Mouse (Mus musculus): ENCODE results near the gene Fmn2. TPM values are rescaled to one million over a fixed set of nuclear protein-coding genes. Genes with fewer than 3 reads are reported as not detected.
A peak's percentile ranks its signal among the peaks of the same experiment; 100 is the strongest.

Fmn2 gene
- 0.40 and 0.72 TPM in 2 replicates for polyA plus RNA-seq (2011; ENCODE audit: insufficient read length, low read depth, missing spikeins)

- Histone ChIP-seq H3K4me1 (ENCODE audit: control insufficient read depth, insufficient read depth, low read length) (no peaks in the 10 kb centered on the region; the same call in 1 of the 2 replicates), H3K4me3 (ENCODE audit: insufficient read depth, low read length) (peak within 1 kb of the TSS; percentile 43), H3K27ac (ENCODE audit: insufficient read depth, low read length) (no peak within 1 kb of the TSS)
- TF ChIP-seq POLR2A (IDR thresholded peaks at IDR 0.05; ENCODE audit: low read depth, low read length) (peak; percentile 25; the same call in 1 of the 2 replicates), CTCF (IDR thresholded peaks at IDR 0.05; ENCODE audit: borderline replicate concordance, insufficient read depth, low read length) (no peak)
Measured at GRCm38 (mm10) chr1:174501661-174502030, at the start of gene Fmn2. TSS of gene Fmn2 (plus strand) at chr1:174501825.

- TF ChIP-seq POLR2A (IDR thresholded peaks at IDR 0.05; ENCODE audit: low read depth, low read length) = no peak
- TF ChIP-seq CTCF (IDR thresholded peaks at IDR 0.05; ENCODE audit: borderline replicate concordance, insufficient read depth, low read length) = no peak
- Histone ChIP-seq H3K4me1 (ENCODE audit: control insufficient read depth, insufficient read depth, low read length) (no peaks in the 10 kb centered on the region), H3K4me3 (ENCODE audit: insufficient read depth, low read length) (no peak overlapping the region), H3K27ac (ENCODE audit: insufficient read depth, low read length) (no peak overlapping the region)
Measured at GRCm38 (mm10) chr1:174455100-174455499, 46.5 kb upstream of the Fmn2 start.

GRCm38 (mm10) chr1:174465385-174465784, 36.2 kb upstream of the Fmn2 start:
- H3K27ac ChIP-seq (ENCODE audit: insufficient read depth, low read length) = no peak overlapping the region

DNA sequence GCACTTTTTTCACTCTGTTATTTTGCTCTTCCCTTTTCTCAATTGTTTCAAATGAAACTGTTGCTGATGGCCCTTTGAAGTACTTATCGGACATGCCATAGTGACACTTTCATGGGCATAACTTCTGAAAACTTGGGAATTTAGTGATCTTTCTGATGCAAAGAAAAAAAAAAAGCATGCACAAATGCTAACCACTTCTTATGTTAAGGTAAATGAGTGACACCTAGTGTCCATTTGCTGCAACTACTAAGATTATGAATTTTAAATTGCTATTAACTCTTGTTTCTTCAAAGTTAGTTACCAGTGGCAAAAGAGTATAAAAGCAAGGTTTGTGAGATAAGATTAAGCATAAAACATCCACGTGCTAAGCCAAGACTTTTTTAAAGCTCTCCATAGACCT, 35.4 kb upstream of the Fmn2 start:
- no peak overlapping the region for H3K4me3 ChIP-seq (ENCODE audit: insufficient read depth, low read length)
- H3K4me1 ChIP-seq (ENCODE audit: control insufficient read depth, insufficient read depth, low read length) = no peaks in the 10 kb centered on the region
- no peak overlapping the region for H3K27ac ChIP-seq (ENCODE audit: insufficient read depth, low read length)
- TF ChIP-seq POLR2A (IDR thresholded peaks at IDR 0.05; ENCODE audit: low read depth, low read length) (no peak), CTCF (IDR thresholded peaks at IDR 0.05; ENCODE audit: borderline replicate concordance, insufficient read depth, low read length) (no peak)

More at GRCm38 (mm10) chr1:174465385-174465784, 36.2 kb upstream of the Fmn2 start:
- Histone ChIP-seq H3K4me1 (ENCODE audit: control insufficient read depth, insufficient read depth, low read length) (no peaks in the 10 kb centered on the region), H3K4me3 (ENCODE audit: insufficient read depth, low read length) (no peak overlapping the region)
- no peak for TF ChIP-seq POLR2A (IDR thresholded peaks at IDR 0.05; ENCODE audit: low read depth, low read length)
- no peak for TF ChIP-seq CTCF (IDR thresholded peaks at IDR 0.05; ENCODE audit: borderline replicate concordance, insufficient read depth, low read length)

GRCm38 (mm10) chr1:174469736-174470135, 31.9 kb upstream of the Fmn2 start:
- TF ChIP-seq POLR2A (IDR thresholded peaks at IDR 0.05; ENCODE audit: low read depth, low read length) = no peak
- TF ChIP-seq CTCF (IDR thresholded peaks at IDR 0.05; ENCODE audit: borderline replicate concordance, insufficient read depth, low read length) = peak; percentile 41; the same call in 1 of the 2 replicates
- Histone ChIP-seq H3K4me3 (ENCODE audit: insufficient read depth, low read length) (no peak overlapping the region), H3K27ac (ENCODE audit: insufficient read depth, low read length) (no peak overlapping the region), H3K4me1 (ENCODE audit: control insufficient read depth, insufficient read depth, low read length) (no peaks in the 10 kb centered on the region)

DNA sequence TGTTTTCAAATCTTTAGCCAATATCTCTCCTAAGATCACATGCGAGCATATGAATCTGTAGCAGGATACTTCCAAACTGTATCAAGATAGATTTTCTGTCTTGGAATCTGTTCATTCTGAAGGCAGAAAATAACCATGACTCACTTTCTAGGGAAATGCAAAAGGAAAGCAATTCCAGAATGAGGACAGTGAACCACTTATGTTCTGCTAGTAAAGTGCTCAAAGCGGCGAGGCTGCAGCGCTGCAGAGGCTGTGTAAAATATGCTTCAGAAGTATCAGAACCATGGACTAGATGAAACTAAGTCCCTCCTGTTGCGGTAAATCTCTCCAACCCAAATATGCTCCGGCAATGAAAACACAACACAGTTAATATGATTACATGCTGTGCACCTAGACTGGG, 19.1 kb upstream of the Fmn2 start:
- no peak overlapping the region for H3K27ac ChIP-seq (ENCODE audit: insufficient read depth, low read length)
- no peak overlapping the region for H3K4me3 ChIP-seq (ENCODE audit: insufficient read depth, low read length)
- TF ChIP-seq CTCF (IDR thresholded peaks at IDR 0.05; ENCODE audit: borderline replicate concordance, insufficient read depth, low read length) (no peak), POLR2A (IDR thresholded peaks at IDR 0.05; ENCODE audit: low read depth, low read length) (no peak)
- H3K4me1 ChIP-seq (ENCODE audit: control insufficient read depth, insufficient read depth, low read length) = no peaks in the 10 kb centered on the region

- TF ChIP-seq POLR2A (IDR thresholded peaks at IDR 0.05; ENCODE audit: low read depth, low read length) = no peak
- TF ChIP-seq CTCF (IDR thresholded peaks at IDR 0.05; ENCODE audit: borderline replicate concordance, insufficient read depth, low read length) = no peak
- no peak overlapping the region for H3K4me3 ChIP-seq (ENCODE audit: insufficient read depth, low read length)
- H3K27ac ChIP-seq (ENCODE audit: insufficient read depth, low read length) = no peak overlapping the region
- no peaks in the 10 kb centered on the region; the same call in 1 of the 2 replicates for H3K4me1 ChIP-seq (ENCODE audit: control insufficient read depth, insufficient read depth, low read length)
Measured at GRCm38 (mm10) chr1:174500064-174500463, 1.6 kb upstream of the Fmn2 start.

GRCm38 (mm10) chr1:174501011-174501410, 614 bp upstream of the Fmn2 start:
- Histone ChIP-seq H3K27ac (ENCODE audit: insufficient read depth, low read length) (no peak overlapping the region), H3K4me3 (ENCODE audit: insufficient read depth, low read length) (no peak overlapping the region), H3K4me1 (ENCODE audit: control insufficient read depth, insufficient read depth, low read length) (no peaks in the 10 kb centered on the region; the same call in 1 of the 2 replicates)
- TF ChIP-seq CTCF (IDR thresholded peaks at IDR 0.05; ENCODE audit: borderline replicate concordance, insufficient read depth, low read length) = no peak
- TF ChIP-seq POLR2A (IDR thresholded peaks at IDR 0.05; ENCODE audit: low read depth, low read length) = no peak

- Histone ChIP-seq H3K4me1 (ENCODE audit: control insufficient read depth, insufficient read depth, low read length) (no peaks in the 10 kb centered on the region; the same call in 1 of the 2 replicates), H3K27ac (ENCODE audit: insufficient read depth, low read length) (no peak overlapping the region), H3K4me3 (ENCODE audit: insufficient read depth, low read length) (peak overlapping the region; percentile 43)
- no peak for TF ChIP-seq CTCF (IDR thresholded peaks at IDR 0.05; ENCODE audit: borderline replicate concordance, insufficient read depth, low read length)
- TF ChIP-seq POLR2A (IDR thresholded peaks at IDR 0.05; ENCODE audit: low read depth, low read length) = no peak
Measured at GRCm38 (mm10) chr1:174502031-174502845, 613 bp downstream of the Fmn2 start.
